Mouse (Mus musculus): Measurements from ENCODE around the gene Amfr.

DNA sequence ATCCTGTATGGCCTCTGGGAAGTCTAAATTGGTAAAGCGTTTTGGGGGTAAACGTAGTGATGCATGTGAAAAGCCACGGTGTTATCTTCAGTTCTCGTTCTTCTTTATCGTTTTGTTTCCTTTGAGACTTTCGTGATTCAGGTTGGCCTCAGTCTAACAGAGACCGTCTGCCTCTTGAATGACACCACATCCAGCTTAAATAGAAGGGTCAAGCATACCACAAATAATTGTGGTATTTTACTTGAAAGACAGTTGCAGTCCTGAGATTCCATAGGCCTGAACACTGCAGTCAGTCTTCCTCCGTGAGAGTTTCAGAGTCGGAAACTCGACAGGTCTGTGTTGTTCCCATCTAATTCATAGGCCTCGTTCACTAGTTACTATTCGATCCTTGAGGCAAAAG lies 40.1 kb upstream of the Amfr start:
- TF ChIP-seq CTCF (IDR thresholded peaks at IDR 0.05; ENCODE audit: low read depth) (no peak), EP300 (IDR thresholded peaks at IDR 0.05; ENCODE audit: low read depth) (no peak)
